Mouse (Mus musculus): ENCODE data around the gene Gbe1. TPM values are rescaled to one million over a fixed set of nuclear protein-coding genes. Genes with fewer than 3 reads are reported as not detected.

The Gbe1 gene
- polyA plus RNA-seq, 1 experiment = 7.0 TPM

DNA sequence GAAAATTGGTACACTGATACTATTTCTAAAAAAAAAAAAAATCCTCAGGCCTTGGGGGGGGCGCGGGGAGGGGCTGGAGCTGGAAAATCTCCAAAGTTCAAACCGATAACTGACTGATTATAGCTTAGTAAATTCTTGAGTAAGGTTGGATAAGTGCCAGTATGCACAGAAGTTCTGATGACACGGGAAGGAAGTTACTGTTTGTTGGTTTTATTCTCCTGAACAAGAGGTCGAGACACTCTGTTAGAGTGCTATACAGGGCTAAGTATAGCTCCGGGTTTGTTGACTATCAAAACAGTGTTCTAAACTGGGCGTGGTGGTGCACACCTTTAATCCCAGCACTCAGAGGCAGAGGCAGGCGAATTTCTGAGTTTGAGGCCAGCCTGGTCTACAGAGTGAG lies 36.3 kb downstream of the Gbe1 start:
- H3K27ac ChIP-seq (ENCODE audit: insufficient read depth, low read length) = no peak overlapping the region
- TF ChIP-seq CTCF (IDR thresholded peaks at IDR 0.05; ENCODE audit: borderline replicate concordance, insufficient read depth, low read length) (no peak), POLR2A (IDR thresholded peaks at IDR 0.05; ENCODE audit: low read depth, low read length) (no peak)
- no peaks in the 10 kb centered on the region; the same call in 1 of the 2 replicates for H3K4me1 ChIP-seq (ENCODE audit: control insufficient read depth, insufficient read depth, low read length)
- H3K4me3 ChIP-seq (ENCODE audit: insufficient read depth, low read length) = no peak overlapping the region

DNA sequence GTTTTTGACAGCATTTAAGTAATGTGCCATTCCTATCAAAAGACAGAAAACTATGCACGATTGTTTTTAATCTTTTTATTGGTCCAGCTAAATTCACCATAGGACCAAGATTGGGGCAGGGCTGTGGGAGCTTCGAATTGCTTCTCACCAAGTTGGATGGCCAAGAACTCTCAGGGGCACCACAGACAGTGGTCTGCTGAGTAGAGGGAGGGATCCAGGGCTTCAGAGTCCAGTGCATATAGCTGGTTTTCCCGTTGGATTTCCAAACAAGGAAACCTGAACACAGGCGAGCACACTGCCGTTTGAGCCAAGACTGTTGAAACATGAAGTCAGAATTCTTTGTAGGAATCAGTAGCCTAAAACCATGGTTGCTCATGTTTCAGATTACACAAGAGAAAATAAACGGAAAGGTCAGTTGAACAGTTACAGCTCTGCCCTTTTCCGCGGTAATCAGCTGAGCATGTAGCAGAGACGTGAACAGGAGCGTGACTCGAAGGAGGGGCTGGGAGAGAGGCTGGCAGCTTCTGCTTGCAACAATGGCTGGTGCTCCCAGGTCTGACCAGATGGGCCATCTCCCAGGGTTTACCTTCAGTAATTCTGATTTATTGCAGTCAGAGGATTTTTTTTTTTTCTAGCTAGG lies 38.0 kb downstream of the Gbe1 start:
- Histone ChIP-seq H3K4me3 (ENCODE audit: insufficient read depth, low read length) (no peak overlapping the region), H3K27ac (ENCODE audit: insufficient read depth, low read length) (0 out of 2 replicates have a peak overlapping the region, but pooled peaks have one; percentile 4), H3K4me1 (ENCODE audit: control insufficient read depth, insufficient read depth, low read length) (no peaks in the 10 kb centered on the region)
- TF ChIP-seq CTCF (IDR thresholded peaks at IDR 0.05; ENCODE audit: borderline replicate concordance, insufficient read depth, low read length) (no peak), POLR2A (IDR thresholded peaks at IDR 0.05; ENCODE audit: low read depth, low read length) (no peak)

- Histone ChIP-seq H3K27ac (ENCODE audit: insufficient read depth, low read length) (no peak overlapping the region), H3K4me1 (ENCODE audit: control insufficient read depth, insufficient read depth, low read length) (no peaks in the 10 kb centered on the region), H3K4me3 (ENCODE audit: insufficient read depth, low read length) (no peak overlapping the region)
- no peak for TF ChIP-seq POLR2A (IDR thresholded peaks at IDR 0.05; ENCODE audit: low read depth, low read length)
- no peak for TF ChIP-seq CTCF (IDR thresholded peaks at IDR 0.05; ENCODE audit: borderline replicate concordance, insufficient read depth, low read length)
These were observed 38.8 kb downstream of the Gbe1 start for GRCm38 (mm10) chr16:70352571-70352970.

DNA sequence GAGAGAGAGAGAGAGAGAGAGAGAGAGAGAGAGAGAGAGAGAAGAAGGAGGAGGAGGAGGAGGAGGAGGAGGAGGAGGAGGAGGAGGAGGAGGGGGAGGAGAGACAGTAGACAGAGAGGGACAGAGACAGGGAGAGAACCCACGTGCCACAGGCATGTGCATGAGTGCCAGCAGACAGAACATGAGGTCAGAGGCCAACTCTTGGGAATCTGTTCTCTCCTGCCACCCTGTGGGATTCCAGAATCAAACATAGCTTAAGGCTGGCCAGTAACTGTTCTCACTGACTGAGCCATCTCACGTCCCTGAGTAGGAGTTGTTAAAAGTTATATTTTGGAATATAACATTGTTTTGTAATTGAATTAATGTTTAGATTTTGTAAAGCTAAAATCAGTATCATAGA lies 39.3 kb downstream of the Gbe1 start:
- TF ChIP-seq POLR2A (IDR thresholded peaks at IDR 0.05; ENCODE audit: low read depth, low read length) = no peak
- no peak for TF ChIP-seq CTCF (IDR thresholded peaks at IDR 0.05; ENCODE audit: borderline replicate concordance, insufficient read depth, low read length)

DNA sequence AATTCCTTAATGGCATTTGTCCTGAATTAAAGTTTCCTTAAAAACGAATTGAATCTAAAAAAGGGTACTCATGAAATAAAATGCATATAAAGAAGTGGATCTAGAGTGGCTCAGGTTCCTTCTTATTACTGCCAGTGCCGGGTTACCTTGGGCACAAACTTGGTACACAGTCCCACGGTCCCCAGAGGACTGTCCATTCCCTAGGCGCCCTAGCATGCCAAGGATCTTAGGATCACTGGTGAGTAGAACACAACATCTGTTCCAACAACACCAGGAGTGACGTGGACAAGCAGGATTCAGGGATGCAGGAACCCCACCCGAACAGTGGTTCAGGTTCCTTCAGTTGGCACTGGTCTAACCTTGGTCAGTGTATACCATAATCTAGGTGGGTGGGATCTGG lies 44.6 kb downstream of the Gbe1 start:
- no peaks in the 10 kb centered on the region for H3K4me1 ChIP-seq (ENCODE audit: control insufficient read depth, insufficient read depth, low read length)
- no peak for TF ChIP-seq POLR2A (IDR thresholded peaks at IDR 0.05; ENCODE audit: low read depth, low read length)
- TF ChIP-seq CTCF (IDR thresholded peaks at IDR 0.05; ENCODE audit: borderline replicate concordance, insufficient read depth, low read length) = no peak
- no peak overlapping the region for H3K27ac ChIP-seq (ENCODE audit: insufficient read depth, low read length)
- H3K4me3 ChIP-seq (ENCODE audit: insufficient read depth, low read length) = no peak overlapping the region

More for the DNA sequence above, 39.3 kb downstream of the Gbe1 start:
- Histone ChIP-seq H3K4me1 (ENCODE audit: control insufficient read depth, insufficient read depth, low read length) (no peaks in the 10 kb centered on the region), H3K27ac (ENCODE audit: insufficient read depth, low read length) (no peak overlapping the region), H3K4me3 (ENCODE audit: insufficient read depth, low read length) (no peak overlapping the region)

GRCm38 (mm10) chr16:70365229-70365628 lies 51.5 kb downstream of the Gbe1 start:
- H3K4me1 ChIP-seq (ENCODE audit: control insufficient read depth, insufficient read depth, low read length) = no peaks in the 10 kb centered on the region
- no peak overlapping the region for H3K27ac ChIP-seq (ENCODE audit: insufficient read depth, low read length)
- no peak overlapping the region for H3K4me3 ChIP-seq (ENCODE audit: insufficient read depth, low read length)
- TF ChIP-seq POLR2A (IDR thresholded peaks at IDR 0.05; ENCODE audit: low read depth, low read length) (no peak), CTCF (IDR thresholded peaks at IDR 0.05; ENCODE audit: borderline replicate concordance, insufficient read depth, low read length) (no peak)

- TF ChIP-seq POLR2A (IDR thresholded peaks at IDR 0.05; ENCODE audit: low read depth, low read length) = no peak
- no peak for TF ChIP-seq CTCF (IDR thresholded peaks at IDR 0.05; ENCODE audit: borderline replicate concordance, insufficient read depth, low read length)
- H3K4me1 ChIP-seq (ENCODE audit: control insufficient read depth, insufficient read depth, low read length) = no peaks in the 10 kb centered on the region
- H3K27ac ChIP-seq (ENCODE audit: insufficient read depth, low read length) = no peak overlapping the region
- no peak overlapping the region for H3K4me3 ChIP-seq (ENCODE audit: insufficient read depth, low read length)
These were observed 67.3 kb downstream of the Gbe1 start for GRCm38 (mm10) chr16:70381045-70381444.

DNA sequence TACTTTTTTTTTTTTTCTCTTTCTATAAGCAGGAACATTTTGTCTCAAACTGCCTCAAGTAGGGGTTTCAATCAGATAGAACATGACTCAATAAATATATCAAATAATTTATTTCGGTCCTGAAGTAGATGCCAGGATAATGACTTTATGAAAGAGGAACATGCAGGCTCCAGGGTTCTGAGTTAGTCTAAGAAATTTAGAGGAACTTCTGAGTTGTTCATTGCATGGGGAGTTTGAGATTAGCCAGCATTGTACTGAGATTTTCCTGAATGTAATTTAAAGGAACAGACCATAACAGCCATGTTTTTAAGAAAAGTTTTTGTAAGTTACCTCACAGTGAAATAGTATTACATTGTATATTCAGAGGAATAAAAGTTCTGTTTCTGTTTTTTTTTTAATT lies 71.7 kb downstream of the Gbe1 start:
- H3K4me1 ChIP-seq (ENCODE audit: control insufficient read depth, insufficient read depth, low read length) = no peaks in the 10 kb centered on the region
- H3K27ac ChIP-seq (ENCODE audit: insufficient read depth, low read length) = no peak overlapping the region
- no peak overlapping the region for H3K4me3 ChIP-seq (ENCODE audit: insufficient read depth, low read length)
- TF ChIP-seq CTCF (IDR thresholded peaks at IDR 0.05; ENCODE audit: borderline replicate concordance, insufficient read depth, low read length) (no peak), POLR2A (IDR thresholded peaks at IDR 0.05; ENCODE audit: low read depth, low read length) (no peak)

DNA sequence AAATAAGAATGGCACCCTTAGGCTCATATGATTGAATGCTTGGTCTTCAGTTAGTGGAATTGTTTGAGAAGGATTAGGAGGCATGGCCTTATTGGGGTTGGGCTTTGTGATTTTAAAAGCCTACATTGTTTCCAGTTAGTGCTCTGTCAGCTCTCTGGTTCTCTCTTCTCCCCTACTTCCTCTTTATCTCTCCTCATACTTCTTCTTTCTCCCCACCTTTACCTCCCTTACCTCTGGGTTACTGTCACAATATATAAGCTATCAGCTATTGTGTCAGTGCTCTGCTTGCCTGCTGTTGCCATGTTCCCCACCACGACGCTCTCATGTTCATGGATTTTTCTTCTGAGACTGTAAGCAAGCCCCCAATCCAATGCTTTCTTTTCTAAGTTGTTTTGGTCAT lies 73.6 kb downstream of the Gbe1 start:
- Histone ChIP-seq H3K4me3 (ENCODE audit: insufficient read depth, low read length) (no peak overlapping the region), H3K27ac (ENCODE audit: insufficient read depth, low read length) (no peak overlapping the region), H3K4me1 (ENCODE audit: control insufficient read depth, insufficient read depth, low read length) (no peaks in the 10 kb centered on the region)
- no peak for TF ChIP-seq CTCF (IDR thresholded peaks at IDR 0.05; ENCODE audit: borderline replicate concordance, insufficient read depth, low read length)
- no peak for TF ChIP-seq POLR2A (IDR thresholded peaks at IDR 0.05; ENCODE audit: low read depth, low read length)

DNA sequence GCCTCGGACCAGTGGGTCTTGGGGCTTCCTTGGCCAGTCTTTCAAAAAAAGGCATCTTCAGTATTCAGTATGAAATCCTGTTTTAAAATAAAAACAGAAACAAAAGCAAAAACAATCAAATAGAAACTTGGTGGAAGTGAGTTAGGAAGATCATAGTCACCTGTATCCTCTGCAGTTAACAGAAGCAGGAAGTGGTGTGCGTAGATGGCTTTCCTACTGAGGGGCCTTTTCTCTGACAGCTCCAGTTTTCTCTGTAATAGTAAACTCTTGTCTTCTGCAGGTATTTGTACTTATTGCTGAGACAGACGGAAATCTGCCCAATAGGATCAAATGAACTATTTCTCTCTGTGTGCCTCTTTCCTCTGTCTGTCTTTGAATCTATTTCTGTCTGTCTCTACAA lies 81.5 kb downstream of the Gbe1 start:
- H3K27ac ChIP-seq (ENCODE audit: insufficient read depth, low read length) = no peak overlapping the region
- no peak for TF ChIP-seq CTCF (IDR thresholded peaks at IDR 0.05; ENCODE audit: borderline replicate concordance, insufficient read depth, low read length)
- TF ChIP-seq POLR2A (IDR thresholded peaks at IDR 0.05; ENCODE audit: low read depth, low read length) = no peak
- no peaks in the 10 kb centered on the region for H3K4me1 ChIP-seq (ENCODE audit: control insufficient read depth, insufficient read depth, low read length)
- H3K4me3 ChIP-seq (ENCODE audit: insufficient read depth, low read length) = no peak overlapping the region
